In the genomic region with DNA sequence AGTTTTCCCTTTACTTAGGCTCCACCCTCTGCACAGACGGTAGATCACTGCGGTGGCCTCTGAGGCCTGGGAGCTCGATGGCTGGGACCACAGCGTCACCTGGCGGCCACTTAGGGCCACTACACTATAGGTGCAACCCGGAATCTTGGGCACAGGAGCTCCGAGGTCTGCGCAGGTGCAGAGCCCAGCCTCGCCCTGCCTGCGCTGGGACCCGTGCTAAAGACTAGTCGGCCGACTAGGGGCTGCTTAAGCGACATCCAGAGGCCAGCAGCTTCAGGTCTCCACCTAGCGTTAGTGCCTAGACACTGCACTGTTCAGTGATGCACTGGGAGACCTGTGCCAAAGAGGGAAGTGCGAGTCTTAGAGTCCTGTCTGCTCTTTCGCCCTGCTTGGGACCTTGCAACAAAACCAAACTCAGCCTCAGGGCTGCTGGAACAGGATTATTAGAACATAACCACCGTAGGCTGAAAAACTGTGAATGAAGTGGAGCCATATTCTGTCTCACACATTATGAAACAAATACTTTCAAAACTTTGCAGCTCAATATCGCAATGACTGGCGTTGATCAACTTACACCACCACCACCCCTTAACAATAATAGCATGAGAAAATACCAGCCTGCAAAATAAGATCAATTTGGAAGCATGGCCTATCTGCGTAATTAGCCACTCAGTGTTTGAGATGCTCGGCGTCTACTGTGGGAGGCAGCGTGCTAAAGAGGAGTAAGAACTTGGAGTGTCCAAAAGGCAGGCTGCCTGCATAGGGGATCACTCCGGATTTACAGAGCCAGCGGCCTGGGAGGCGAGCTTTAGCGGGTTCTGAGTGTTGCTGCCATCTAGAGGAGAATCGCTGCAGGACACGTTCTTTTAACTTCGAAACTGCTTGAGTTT, we compare ENCODE assay signal across 8 mouse cellular contexts. TPM values are rescaled to one million over a fixed set of nuclear protein-coding genes. Genes with fewer than 3 reads are reported as not detected.
DNase-seq lines count a peak whose midpoint lies in the region; ATAC-seq lines count a peak whose summit lies in the region.

No protein-coding gene starts in this region.

- H3K4me3 ChIP-seq in hindbrain, embryonic 13.5 days, result peak overlapping the region; percentile 20; the same call in 1 of the 2 replicates

- 25% methylated on average over 31 of the region's 31 CpGs for WGBS in hindbrain, embryonic 13.5 days

- peak overlapping the region; percentile 47 for H3K4me2 ChIP-seq in hindbrain, embryonic 13.5 days

- H3K4me1 ChIP-seq in hindbrain, embryonic 13.5 days (replicated peaks), result peaks cover 7% of the 10 kb centered on the region; the same call in 1 of the 2 replicates

- peak overlapping the region; percentile 24; the same call in 1 of the 2 replicates for H3K27ac ChIP-seq in hindbrain, embryonic 13.5 days

- H3K9me3 ChIP-seq in hindbrain, embryonic 13.5 days, result no peaks in the 10 kb centered on the region

- no peaks in the 10 kb centered on the region for H3K27me3 ChIP-seq in hindbrain, embryonic 13.5 days

- no peaks in the 10 kb centered on the region for H3K36me3 ChIP-seq in hindbrain, embryonic 13.5 days

- peak; percentile 81 for DNase-seq in NIH3T3 (ENCODE audit: low read depth)
- peak; percentile 88 to 89 for DNase-seq in cerebellum, postnatal 14 days
- peak; percentile 68 to 85 for DNase-seq in frontal cortex, postnatal 14 days (ENCODE audit: low spot score in 2 of 2)
- DNase-seq in layer of hippocampus, postnatal 25 days (ENCODE audit: extremely low spot score in 1 of 2, low spot score in 1 of 2), result peak; percentile 73 to 77
- DNase-seq in lung, postnatal 25 days (ENCODE audit: low spot score), result peak; percentile 89
- DNase-seq in retina, embryonic 14.5 days (ENCODE audit: low spot score), result peak; percentile 93
- peak; percentile 89 to 95 for DNase-seq in thymus, postnatal 36 days

- ATAC-seq in hindbrain, embryonic 13.5 days (ENCODE audit: low FRiP score), result peak; percentile 88

- H3K9ac ChIP-seq in hindbrain, embryonic 13.5 days, result no peak overlapping the region

RNA-seq across cellular contexts. Expression of gene Mki67, which starts 19.8 kb away (rescaled TPM):
- polyA plus RNA-seq in hindbrain, embryonic 13.5 days (2015; fragmentation: Nextera tagmentation; extraction: Ambion mirVana), result 8.1 and 10.2 TPM in 2 replicates
- 1 to 10 TPM; 1.3 to 1.8 TPM for total RNA-seq in layer of hippocampus, postnatal 25 days (2021)

Comparison
In these comparisons a context has a peak if more than half of its experiments do, and no peak if none do; other contexts are left out.
1. Peak in every context shown above with its lines: DNase-seq, ATAC-seq, H3K4me3 ChIP-seq and H3K27ac ChIP-seq.